Mouse (Mus musculus) olfactory bulb, adult 2 months (tissue): Measurements from ENCODE around the gene Gm7879. TPM values are rescaled to one million over a fixed set of nuclear protein-coding genes. Genes with fewer than 3 reads are reported as not detected.
"Not testable (repeated sequence)": the region's sequence is repeated elsewhere in the genome, so short reads cannot be mapped to it uniquely, and the experiment has no call there.

Source experiments
- H3K27ac ChIP-seq: fragments of 200-500 bp; 2 replicates; pipeline ENCODE4 v1.5.1; 2012; ENCODE audit warnings: low read depth, low read length; ENCODE audit not compliant: insufficient read depth
- H3K4me1 ChIP-seq: fragments of 200-500 bp; 2 replicates; pipeline ENCODE4 v1.6.1; 2012; ENCODE audit warnings: low read length; ENCODE audit not compliant: control insufficient read depth, insufficient read depth
- H3K4me3 ChIP-seq: fragments of 200-500 bp; 2 replicates; pipeline ENCODE4 v1.5.1; 2012; ENCODE audit warnings: mild to moderate bottlenecking, low read depth, low read length, moderate library complexity; ENCODE audit not compliant: insufficient read depth
- CTCF ChIP-seq: fragments of 200-500 bp; IDR thresholded peaks from 2 replicates; pipeline ENCODE4 v1.5.1; 2012; ENCODE audit warnings: low read depth, mild to moderate bottlenecking, low read length, moderate library complexity; ENCODE audit not compliant: insufficient read depth
- POLR2A ChIP-seq: fragments of 200-500 bp; IDR thresholded peaks from 2 replicates; pipeline ENCODE4 v1.6.1; 2012; ENCODE audit warnings: mild to moderate bottlenecking, low read depth, low read length, moderate library complexity; ENCODE audit not compliant: insufficient read depth
- WGBS: fragments of 180-500 bp; shearing (Covaris S2); methylation state at CpG from one replicate; pipeline ENCODE4 v1.1.7; 2018; 5-methylcytosine and 5-hydroxymethylcytosine counted together
- polyA plus RNA-seq: library from polyadenylated mRNA; stranded (reverse); fragments of >200 nt; gene quantifications from 2 replicates; pipeline ENCODE4 v1.2.4, GENCODE M21; 2012; ENCODE audit warnings: low replicate concordance; ENCODE audit not compliant: missing spikeins, insufficient read depth, insufficient read length

Gene Gm7879
- polyA plus RNA-seq: not detected in 2 replicates

- 96% methylated on average over 4 of the region's 4 CpGs for WGBS
- H3K4me3 ChIP-seq, H3K27ac ChIP-seq, H3K4me1 ChIP-seq: not testable (repeated sequence)
Observed at GRCm38 (mm10) chr5:43912844-43913243, at the start of gene Gm7879. Gene Gm7879 (plus strand): TSS chr5:43913144.

DNA sequence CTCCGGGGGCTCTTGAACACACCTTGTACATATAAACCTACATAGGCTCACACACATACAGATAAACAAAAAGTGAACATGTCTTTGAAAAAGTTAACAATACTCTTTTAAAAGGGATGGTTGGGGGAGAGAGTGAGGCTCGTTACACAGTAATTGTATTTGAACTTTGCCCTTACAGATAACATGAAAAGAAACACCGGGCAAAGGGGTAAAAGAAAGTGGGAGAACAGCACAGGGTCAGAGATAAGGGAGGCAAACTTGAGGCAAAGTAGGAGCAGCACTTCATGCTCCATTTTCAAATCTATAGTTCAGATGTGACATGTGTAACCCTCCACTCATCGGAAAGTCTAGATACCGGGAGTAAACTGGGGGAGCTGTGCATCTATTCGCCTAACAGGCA is 49.3 kb upstream of the Gm7879 start:
- Histone ChIP-seq H3K4me3 (no peak overlapping the region), H3K4me1 (peaks cover under 1% of the 10 kb centered on the region; the same call in 1 of the 2 replicates), H3K27ac (no peak overlapping the region)
- TF ChIP-seq CTCF (no peak), POLR2A (no peak)
- 86% methylated on average over 6 of the region's 6 CpGs for WGBS

DNA sequence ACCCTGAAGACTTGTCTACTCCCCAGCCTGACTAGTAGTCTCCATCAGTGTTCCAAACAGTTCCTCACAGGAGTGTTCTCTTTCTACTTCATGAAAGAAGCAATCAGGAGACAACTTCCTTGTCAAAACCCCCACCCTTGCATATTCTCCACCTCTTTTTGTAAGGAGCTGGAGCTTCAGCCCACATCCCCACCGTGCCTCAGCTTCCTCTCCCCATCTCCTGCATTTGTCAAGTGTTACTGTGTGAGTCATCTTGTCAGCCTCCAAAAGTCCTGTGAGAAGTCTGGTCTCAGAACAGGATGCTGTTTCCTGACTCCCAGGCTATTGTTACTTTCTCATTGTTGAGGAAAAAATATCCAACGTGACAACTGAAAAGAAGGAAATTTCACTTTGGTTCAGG is 47.6 kb upstream of the Gm7879 start:
- 55% methylated on average over 2 of the region's 2 CpGs for WGBS
- Histone ChIP-seq H3K4me3 (no peak overlapping the region), H3K27ac (no peak overlapping the region), H3K4me1 (peaks cover 8% of the 10 kb centered on the region; the same call in 1 of the 2 replicates)
- TF ChIP-seq CTCF (no peak), POLR2A (no peak)

DNA sequence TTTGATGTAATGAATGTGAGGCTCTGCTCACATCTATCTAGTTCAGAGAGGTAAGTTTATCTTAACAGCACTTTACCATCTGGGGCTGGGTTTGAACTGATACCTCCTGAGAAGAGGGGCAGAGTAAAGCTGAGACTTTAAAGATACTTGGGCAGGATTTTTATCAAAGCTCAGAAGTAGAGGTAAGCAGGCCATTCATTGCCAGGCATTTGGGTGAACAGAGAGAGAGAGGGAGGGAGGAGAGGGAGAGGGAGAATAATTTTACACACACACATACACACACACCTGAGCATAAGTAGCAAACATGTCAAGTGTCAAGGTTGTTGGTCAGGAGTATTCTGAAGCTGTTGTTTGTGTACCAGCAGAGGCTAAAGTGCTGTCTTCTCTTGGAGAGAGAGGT is 44.7 kb upstream of the Gm7879 start, which contains the start of gene Cd38:
Gene Cd38 (plus strand): TSS at position 301 of the 400 bp plus-strand sequence.
- Histone ChIP-seq H3K4me1 (peaks cover 8% of the 10 kb centered on the region; the same call in 1 of the 2 replicates), H3K4me3 (peak within 1 kb of the TSS; percentile 5), H3K27ac (no peak within 1 kb of the TSS)
- TF ChIP-seq POLR2A (no peak), CTCF (no peak)

DNA sequence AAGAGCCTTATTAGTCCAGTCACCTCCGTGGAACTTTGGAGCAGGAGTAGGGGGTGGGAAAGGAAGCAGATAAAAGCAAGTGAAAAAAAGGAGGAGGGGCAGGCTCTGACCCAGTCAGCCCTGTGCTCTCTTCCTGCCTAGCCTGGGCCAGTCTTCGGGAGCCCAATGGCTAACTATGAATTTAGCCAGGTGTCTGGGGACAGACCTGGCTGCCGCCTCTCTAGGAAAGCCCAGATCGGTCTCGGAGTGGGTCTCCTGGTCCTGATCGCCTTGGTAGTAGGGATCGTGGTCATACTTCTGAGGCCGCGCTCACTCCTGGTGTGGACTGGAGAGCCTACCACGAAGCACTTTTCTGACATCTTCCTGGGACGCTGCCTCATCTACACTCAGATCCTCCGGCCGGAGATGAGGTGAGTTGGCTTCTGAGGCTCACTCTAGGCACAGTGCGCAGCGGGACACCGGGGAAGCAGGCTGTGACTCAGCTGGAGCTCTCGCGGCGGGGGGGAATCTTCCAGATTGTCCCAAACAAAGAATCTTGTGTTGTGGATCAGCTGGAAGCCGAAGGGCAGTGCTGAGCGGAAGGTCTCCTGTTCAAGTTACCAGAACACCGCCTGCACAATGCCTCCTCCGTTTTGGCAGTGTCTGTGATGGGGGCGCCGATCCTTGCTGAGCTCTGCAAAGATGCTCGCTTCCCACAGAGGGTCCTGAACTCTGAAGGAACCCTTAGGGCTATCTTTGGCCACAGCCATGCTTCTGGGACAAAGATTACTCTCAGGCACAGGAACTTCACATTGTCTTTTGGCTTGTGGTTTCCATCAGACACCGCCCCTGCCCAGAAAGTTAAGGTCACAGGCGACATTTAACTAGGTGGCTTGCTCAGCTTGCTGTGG is 44.0 kb upstream of the Gm7879 start:
- TF ChIP-seq CTCF (no peak), POLR2A (no peak)
- WGBS: 14% methylated on average over 28 of the region's 28 CpGs
- Histone ChIP-seq H3K4me1 (peaks cover 8% of the 10 kb centered on the region; the same call in 1 of the 2 replicates), H3K4me3 (peak overlapping the region; percentile 5), H3K27ac (no peak overlapping the region)

DNA sequence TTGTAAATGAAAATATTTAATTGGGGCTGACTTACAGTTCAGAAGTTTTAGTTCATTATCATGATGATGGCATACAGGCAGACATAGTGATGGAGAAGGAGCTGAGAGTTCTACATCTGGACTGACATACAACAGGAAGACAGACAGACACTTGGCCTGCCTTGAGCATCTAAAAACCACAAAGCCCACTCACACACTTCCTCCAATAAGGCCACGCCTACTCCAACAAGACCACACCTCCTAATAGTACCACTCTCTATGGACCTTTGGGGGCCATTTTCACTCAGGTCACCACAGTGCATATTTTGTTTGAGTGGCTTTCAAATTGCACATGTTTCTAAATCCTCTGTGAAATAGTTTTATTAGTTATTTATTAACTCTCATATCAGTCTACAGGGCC is 41.1 kb upstream of the Gm7879 start:
- H3K27ac ChIP-seq: no peak overlapping the region
- TF ChIP-seq POLR2A: no peak
- peaks cover 8% of the 10 kb centered on the region; the same call in 1 of the 2 replicates for H3K4me1 ChIP-seq
- no peak overlapping the region for H3K4me3 ChIP-seq
- WGBS: 80% methylated on average over 1 of the region's 1 CpGs

DNA sequence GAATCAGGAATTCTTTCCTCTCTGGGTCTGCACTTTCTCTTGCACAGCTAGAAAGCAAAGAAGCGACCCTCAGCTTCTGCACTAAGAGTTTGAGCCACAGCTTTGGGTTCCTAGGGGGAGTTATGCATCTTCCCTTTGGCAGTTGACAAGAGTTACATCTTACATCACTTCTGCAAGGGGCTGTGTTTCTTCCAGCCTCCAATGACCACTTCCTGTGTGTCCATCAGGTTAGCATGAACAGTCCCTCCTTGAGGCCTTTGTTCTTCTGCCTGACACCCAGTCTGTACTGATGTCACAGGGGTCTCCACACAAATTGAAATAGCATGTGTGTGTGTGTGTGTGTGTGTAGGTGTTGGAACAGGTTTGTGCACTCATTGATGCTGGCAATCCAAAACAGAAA is 40.3 kb upstream of the Gm7879 start:
- WGBS: 85% methylated on average over 1 of the region's 1 CpGs
- TF ChIP-seq POLR2A (no peak), CTCF (no peak)
- H3K27ac ChIP-seq: no peak overlapping the region
- H3K4me1 ChIP-seq: peaks cover 8% of the 10 kb centered on the region; the same call in 1 of the 2 replicates
- H3K4me3 ChIP-seq: no peak overlapping the region

- 91% methylated on average over 3 of the region's 3 CpGs for WGBS
- Histone ChIP-seq H3K27ac (no peak overlapping the region), H3K4me3 (no peak overlapping the region), H3K4me1 (no peaks in the 10 kb centered on the region)
- TF ChIP-seq POLR2A (no peak), CTCF (no peak)
Observed at GRCm38 (mm10) chr5:43882034-43882433, 30.9 kb upstream of the Gm7879 start.

GRCm38 (mm10) chr5:43885060-43885820 is 27.7 kb upstream of the Gm7879 start:
- Histone ChIP-seq H3K4me3 (no peak overlapping the region), H3K27ac (no peak overlapping the region), H3K4me1 (no peaks in the 10 kb centered on the region)
- WGBS: 21% methylated on average over 3 of the region's 3 CpGs
- no peak for TF ChIP-seq POLR2A
- no peak for TF ChIP-seq CTCF
